Mouse (Mus musculus): Measurements from ENCODE around the gene Pkig.

- TF ChIP-seq POLR2A (IDR thresholded peaks at IDR 0.05; ENCODE audit: extremely low read depth, insufficient read depth, low read length) (no peak), CTCF (IDR thresholded peaks at IDR 0.05; ENCODE audit: low read depth, low read length) (no peak)
Measured at GRCm38 (mm10) chr2:163702921-163703320, 44.7 kb downstream of the Pkig start.
